Mouse (Mus musculus): ENCODE data around the gene Cracr2b. TPM values are rescaled to one million over a fixed set of nuclear protein-coding genes. Genes with fewer than 3 reads are reported as not detected.
A peak's percentile ranks its signal among the peaks of the same experiment; 100 is the strongest.

Cracr2b gene
- polyA plus RNA-seq, 1 experiment from 2014 or later = 4.4 TPM

DNA sequence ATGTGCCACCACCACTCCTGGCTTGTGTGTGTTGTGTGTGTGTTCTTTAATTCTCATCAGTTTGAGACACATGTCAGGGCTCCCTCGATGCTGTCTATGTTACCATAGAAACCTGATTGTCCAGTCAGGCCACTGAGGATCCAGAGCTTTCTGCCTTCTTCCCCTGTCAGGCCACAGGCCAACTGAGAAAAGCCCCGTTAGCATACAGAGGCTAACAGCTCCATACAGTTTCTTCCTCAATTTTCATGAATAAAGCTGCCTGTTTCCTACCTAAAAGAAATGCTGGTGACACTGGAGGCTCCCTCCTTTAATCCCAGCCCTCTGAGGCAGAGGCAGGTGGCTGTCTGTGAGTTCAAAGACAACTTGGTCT is 24.4 kb upstream of the Cracr2b start:
- Histone ChIP-seq H3K4me2 (replicated peaks; ENCODE audit: low read depth, low read length) (peak overlapping the region; percentile 92), H3K9me3 (ENCODE audit: control insufficient read depth, low read length) (no peaks in the 10 kb centered on the region), H3K27ac (ENCODE audit: low read depth, low read length) (peak overlapping the region; percentile 14), H3K9ac (ENCODE audit: low read depth, low read length) (peak overlapping the region; percentile 85; the same call in 1 of the 2 replicates), H3K27me3 (ENCODE audit: control insufficient read depth, insufficient read depth, low read length) (no peaks in the 10 kb centered on the region), H3K36me3 (ENCODE audit: control insufficient read depth, insufficient read depth, low read length) (0 out of 2 replicates have a peak, but pooled peaks cover 3% of the 10 kb centered on the region), H3K4me1 (replicated peaks; ENCODE audit: control insufficient read depth, insufficient read depth, low read length) (peaks cover 18% of the 10 kb centered on the region), H3K4me3 (ENCODE audit: low read depth, low read length) (peak overlapping the region; percentile 53)
- WGBS = 61% methylated on average over 2 of the region's 2 CpGs
- ATAC-seq (ENCODE audit: low FRiP score) (no peak), DNase-seq (ENCODE audit: low spot score) (no peak)

DNA sequence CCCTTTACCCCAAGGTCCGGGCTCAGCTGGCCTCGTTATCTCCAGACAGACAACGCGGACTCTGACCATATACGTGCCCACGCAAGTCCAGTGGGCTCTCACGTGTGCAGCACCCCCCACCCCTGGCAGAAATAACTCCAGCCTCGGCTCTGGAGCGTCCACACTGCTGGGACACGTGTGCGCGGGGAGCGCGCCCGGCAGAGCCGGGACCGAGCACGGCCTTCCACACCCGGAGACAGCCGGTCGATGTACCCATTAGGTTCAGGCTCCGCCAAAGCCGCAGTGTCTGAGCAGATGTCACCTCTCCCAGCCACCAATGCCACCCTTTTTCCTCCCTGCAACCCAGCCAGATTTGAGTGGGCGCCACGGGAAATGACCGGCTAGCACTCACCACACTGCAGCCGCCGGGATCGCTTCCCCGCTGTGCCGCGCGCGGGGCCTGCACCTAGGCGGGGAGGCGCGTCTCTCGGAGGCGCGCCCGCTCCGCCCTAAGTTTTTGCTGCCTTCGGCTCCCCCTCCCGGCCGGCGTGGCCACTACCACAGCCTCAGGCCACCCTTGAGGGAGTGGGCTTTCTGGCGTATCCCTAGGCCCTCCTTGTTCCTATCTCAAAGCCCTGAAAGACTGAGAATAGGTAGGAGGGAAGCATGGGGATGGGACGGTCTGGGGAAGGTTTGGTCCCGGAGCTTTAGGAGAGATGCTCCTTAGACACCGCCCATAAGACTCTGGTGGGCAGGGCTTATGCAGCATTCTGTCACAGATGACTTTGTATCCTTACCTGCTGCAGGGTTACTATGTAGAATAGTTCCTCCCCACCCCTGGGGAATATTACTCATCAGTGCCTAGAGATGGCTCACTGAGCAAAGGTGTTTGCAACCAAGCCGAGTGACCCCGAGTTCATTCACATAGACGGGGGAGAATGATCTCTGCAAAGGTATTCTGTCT is 23.4 kb upstream of the Cracr2b start, which contains the start of gene Slc25a22:
Slc25a22 (minus strand) TSS at position 715 of the 943 bp plus-strand sequence.
- DNase-seq (ENCODE audit: low spot score) (peak; percentile 90), ATAC-seq (ENCODE audit: low FRiP score) (peak; percentile 77)
- peak within 1 kb of the TSS; percentile 53 for H3K4me3 ChIP-seq (ENCODE audit: low read depth, low read length)
- H3K4me2 ChIP-seq (replicated peaks; ENCODE audit: low read depth, low read length) = peak within 1 kb of the TSS; percentile 92
- H3K27me3 ChIP-seq (ENCODE audit: control insufficient read depth, insufficient read depth, low read length) = no peaks in the 10 kb centered on the region
- peak within 1 kb of the TSS; percentile 14 for H3K27ac ChIP-seq (ENCODE audit: low read depth, low read length)
- 0 out of 2 replicates have a peak, but pooled peaks cover 2% of the 10 kb centered on the region for H3K36me3 ChIP-seq (ENCODE audit: control insufficient read depth, insufficient read depth, low read length)
- peaks cover 18% of the 10 kb centered on the region for H3K4me1 ChIP-seq (replicated peaks; ENCODE audit: control insufficient read depth, insufficient read depth, low read length)
- peak within 1 kb of the TSS; percentile 85 for H3K9ac ChIP-seq (ENCODE audit: low read depth, low read length)
- no peaks in the 10 kb centered on the region for H3K9me3 ChIP-seq (ENCODE audit: control insufficient read depth, low read length)
- WGBS = 5% methylated on average over 53 of the region's 53 CpGs

DNA sequence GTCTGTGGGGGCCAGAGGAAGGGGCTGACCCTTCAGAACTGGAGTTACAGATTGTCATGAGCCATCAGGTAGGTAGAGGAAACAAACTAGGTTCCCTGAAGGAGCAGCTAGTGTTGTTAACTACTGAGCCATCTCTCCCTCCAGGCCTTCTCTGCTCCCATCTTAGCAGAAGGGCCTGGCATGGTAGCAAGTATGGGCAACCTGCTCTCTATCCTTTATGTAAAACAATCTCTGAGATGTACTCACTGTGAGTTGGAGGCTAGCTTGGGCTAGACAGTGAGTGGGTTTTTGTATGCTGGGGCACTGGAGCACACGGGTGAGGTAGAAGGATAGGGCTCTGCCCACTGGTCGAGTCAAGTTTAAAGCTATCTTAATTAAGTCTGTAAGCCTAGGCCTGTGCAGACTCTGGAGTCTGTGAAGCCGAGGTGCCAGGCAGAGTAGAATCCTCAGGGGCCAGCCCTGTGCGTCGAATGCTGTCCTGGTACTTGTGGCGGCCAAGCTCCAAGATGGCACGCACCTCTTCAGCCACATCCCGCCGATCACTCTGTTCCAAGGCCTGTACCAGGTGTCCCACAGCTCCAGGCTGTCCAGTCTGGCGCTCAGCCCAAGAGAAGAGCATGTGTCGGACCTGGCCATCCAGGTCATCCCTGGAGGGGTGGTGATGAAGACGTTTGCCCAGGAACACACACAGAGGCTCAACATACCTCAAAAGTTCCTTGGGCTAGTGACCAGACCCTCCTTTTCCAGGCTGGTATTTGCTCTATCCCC is 22.5 kb upstream of the Cracr2b start:
- H3K27me3 ChIP-seq (ENCODE audit: control insufficient read depth, insufficient read depth, low read length) = no peaks in the 10 kb centered on the region
- peaks cover 23% of the 10 kb centered on the region for H3K4me1 ChIP-seq (replicated peaks; ENCODE audit: control insufficient read depth, insufficient read depth, low read length)
- H3K9ac ChIP-seq (ENCODE audit: low read depth, low read length) = no peak overlapping the region
- 91% methylated on average over 12 of the region's 12 CpGs for WGBS
- DNase-seq (ENCODE audit: low spot score) = no peak
- no peak for ATAC-seq (ENCODE audit: low FRiP score)
- no peak overlapping the region for H3K4me3 ChIP-seq (ENCODE audit: low read depth, low read length)
- no peaks in the 10 kb centered on the region for H3K9me3 ChIP-seq (ENCODE audit: control insufficient read depth, low read length)
- no peak overlapping the region for H3K4me2 ChIP-seq (replicated peaks; ENCODE audit: low read depth, low read length)
- no peak overlapping the region for H3K27ac ChIP-seq (ENCODE audit: low read depth, low read length)
- no peaks in the 10 kb centered on the region for H3K36me3 ChIP-seq (ENCODE audit: control insufficient read depth, insufficient read depth, low read length)

DNA sequence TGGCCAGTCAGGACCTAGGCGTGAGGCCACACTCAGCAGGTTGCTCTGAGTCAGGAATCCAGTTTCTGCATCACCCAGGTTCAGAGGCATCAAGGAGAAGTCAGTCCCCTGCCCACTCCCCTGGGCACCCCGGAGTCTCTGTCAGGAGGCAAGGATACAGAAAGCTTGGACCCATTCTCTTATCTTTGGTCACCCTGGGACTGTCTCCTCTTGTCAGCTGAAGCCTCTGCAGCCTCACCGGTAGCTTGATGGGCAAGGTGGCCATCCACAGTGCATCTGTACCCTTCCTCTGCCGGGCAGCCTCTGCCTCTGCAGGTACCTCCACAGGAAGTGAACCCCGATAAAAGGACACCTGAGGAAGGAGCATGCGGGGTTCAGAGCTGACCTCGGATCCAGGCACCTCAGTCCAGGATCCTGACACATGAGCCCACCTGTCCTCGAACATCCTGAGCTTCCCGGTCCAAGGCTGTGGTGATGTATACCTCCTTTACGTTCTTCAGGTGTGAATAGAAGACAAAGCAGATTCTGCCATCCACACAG is 21.7 kb upstream of the Cracr2b start:
- Histone ChIP-seq H3K27me3 (ENCODE audit: control insufficient read depth, insufficient read depth, low read length) (no peaks in the 10 kb centered on the region), H3K9ac (ENCODE audit: low read depth, low read length) (no peak overlapping the region), H3K4me1 (replicated peaks; ENCODE audit: control insufficient read depth, insufficient read depth, low read length) (peaks cover 20% of the 10 kb centered on the region), H3K9me3 (ENCODE audit: control insufficient read depth, low read length) (no peaks in the 10 kb centered on the region), H3K4me2 (replicated peaks; ENCODE audit: low read depth, low read length) (no peak overlapping the region), H3K27ac (ENCODE audit: low read depth, low read length) (no peak overlapping the region), H3K4me3 (ENCODE audit: low read depth, low read length) (no peak overlapping the region), H3K36me3 (ENCODE audit: control insufficient read depth, insufficient read depth, low read length) (no peaks in the 10 kb centered on the region)
- DNase-seq (ENCODE audit: low spot score) = no peak
- no peak for ATAC-seq (ENCODE audit: low FRiP score)
- WGBS = 96% methylated on average over 10 of the region's 10 CpGs

DNA sequence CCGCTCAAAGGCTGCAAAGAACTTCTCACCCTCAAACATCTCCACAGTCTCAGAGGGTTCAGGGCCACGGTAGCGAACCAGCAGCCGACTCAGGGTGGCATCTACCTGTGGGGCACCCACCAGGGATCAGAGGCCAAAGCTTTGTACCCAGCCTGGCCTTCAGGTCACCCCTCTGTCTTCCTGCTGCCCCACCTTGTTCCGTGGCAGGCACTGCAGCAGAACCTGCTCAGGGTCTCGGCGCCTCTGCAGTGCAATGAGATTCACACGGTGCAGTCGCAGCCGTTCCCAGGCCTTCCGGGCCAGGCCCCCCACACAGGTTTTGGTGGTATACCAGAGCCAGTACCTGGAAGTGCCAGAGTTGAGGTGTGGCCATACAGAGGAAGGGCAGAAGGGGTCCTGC is 21.1 kb upstream of the Cracr2b start:
- ATAC-seq (ENCODE audit: low FRiP score) = no peak
- Histone ChIP-seq H3K27me3 (ENCODE audit: control insufficient read depth, insufficient read depth, low read length) (no peaks in the 10 kb centered on the region), H3K4me1 (replicated peaks; ENCODE audit: control insufficient read depth, insufficient read depth, low read length) (peaks cover 15% of the 10 kb centered on the region), H3K4me3 (ENCODE audit: low read depth, low read length) (no peak overlapping the region), H3K9ac (ENCODE audit: low read depth, low read length) (no peak overlapping the region), H3K36me3 (ENCODE audit: control insufficient read depth, insufficient read depth, low read length) (no peaks in the 10 kb centered on the region), H3K9me3 (ENCODE audit: control insufficient read depth, low read length) (no peaks in the 10 kb centered on the region), H3K4me2 (replicated peaks; ENCODE audit: low read depth, low read length) (no peak overlapping the region), H3K27ac (ENCODE audit: low read depth, low read length) (no peak overlapping the region)
- no peak for DNase-seq (ENCODE audit: low spot score)
- 93% methylated on average over 11 of the region's 11 CpGs for WGBS

DNA sequence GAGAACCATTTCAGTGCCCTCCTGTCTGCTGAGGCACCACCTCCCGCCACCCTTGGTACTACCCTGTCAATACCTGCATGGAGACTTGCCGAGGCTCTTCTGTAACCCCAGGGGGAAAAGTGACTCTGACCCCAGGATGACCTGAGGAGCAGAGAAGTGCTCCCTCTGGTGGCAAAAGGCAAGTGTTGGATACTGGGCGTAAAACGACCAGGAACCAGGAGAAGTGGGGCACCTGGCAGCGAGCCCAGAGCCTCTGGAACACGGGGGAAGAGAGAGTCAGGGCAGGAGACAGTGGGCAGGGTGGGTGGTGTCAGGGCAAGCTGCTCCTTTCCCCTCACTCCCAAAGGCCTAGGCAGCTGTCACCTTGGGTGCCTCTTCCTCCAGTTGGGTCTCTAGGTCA is 20.3 kb upstream of the Cracr2b start:
- Histone ChIP-seq H3K27ac (ENCODE audit: low read depth, low read length) (no peak overlapping the region), H3K4me2 (replicated peaks; ENCODE audit: low read depth, low read length) (no peak overlapping the region), H3K9me3 (ENCODE audit: control insufficient read depth, low read length) (no peaks in the 10 kb centered on the region), H3K4me1 (replicated peaks; ENCODE audit: control insufficient read depth, insufficient read depth, low read length) (peaks cover 12% of the 10 kb centered on the region), H3K4me3 (ENCODE audit: low read depth, low read length) (no peak overlapping the region), H3K36me3 (ENCODE audit: control insufficient read depth, insufficient read depth, low read length) (no peaks in the 10 kb centered on the region), H3K27me3 (ENCODE audit: control insufficient read depth, insufficient read depth, low read length) (no peaks in the 10 kb centered on the region), H3K9ac (ENCODE audit: low read depth, low read length) (no peak overlapping the region)
- DNase-seq (ENCODE audit: low spot score) (peak; percentile 63), ATAC-seq (ENCODE audit: low FRiP score) (no peak)
- 36% methylated on average over 6 of the region's 6 CpGs for WGBS

DNA sequence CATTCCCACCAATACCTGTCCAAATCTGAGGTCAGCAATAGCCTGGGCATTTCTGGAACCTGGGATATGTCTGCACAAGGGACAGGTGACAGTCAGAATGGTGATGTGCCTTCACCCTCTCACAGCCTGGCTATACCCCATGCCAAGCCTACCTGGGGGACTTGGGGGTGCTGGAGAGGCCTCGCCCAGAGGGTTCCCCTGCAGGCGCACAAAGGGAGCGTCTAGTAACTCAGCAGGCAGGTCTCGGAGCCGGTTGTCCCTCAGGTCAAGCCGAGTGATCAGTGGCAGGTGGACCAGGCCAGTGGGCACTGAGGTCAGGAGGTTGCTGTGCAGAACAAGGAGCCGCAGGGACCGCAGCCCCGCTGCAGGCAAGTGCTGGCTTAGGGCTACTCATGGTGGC is 19.4 kb upstream of the Cracr2b start:
- peaks cover 9% of the 10 kb centered on the region for H3K4me1 ChIP-seq (replicated peaks; ENCODE audit: control insufficient read depth, insufficient read depth, low read length)
- DNase-seq (ENCODE audit: low spot score) (no peak), ATAC-seq (ENCODE audit: low FRiP score) (no peak)
- no peak overlapping the region for H3K27ac ChIP-seq (ENCODE audit: low read depth, low read length)
- 91% methylated on average over 9 of the region's 9 CpGs for WGBS
- H3K9me3 ChIP-seq (ENCODE audit: control insufficient read depth, low read length) = no peaks in the 10 kb centered on the region
- no peaks in the 10 kb centered on the region for H3K27me3 ChIP-seq (ENCODE audit: control insufficient read depth, insufficient read depth, low read length)
- H3K4me2 ChIP-seq (replicated peaks; ENCODE audit: low read depth, low read length) = no peak overlapping the region
- no peaks in the 10 kb centered on the region for H3K36me3 ChIP-seq (ENCODE audit: control insufficient read depth, insufficient read depth, low read length)
- no peak overlapping the region for H3K4me3 ChIP-seq (ENCODE audit: low read depth, low read length)
- H3K9ac ChIP-seq (ENCODE audit: low read depth, low read length) = no peak overlapping the region

DNA sequence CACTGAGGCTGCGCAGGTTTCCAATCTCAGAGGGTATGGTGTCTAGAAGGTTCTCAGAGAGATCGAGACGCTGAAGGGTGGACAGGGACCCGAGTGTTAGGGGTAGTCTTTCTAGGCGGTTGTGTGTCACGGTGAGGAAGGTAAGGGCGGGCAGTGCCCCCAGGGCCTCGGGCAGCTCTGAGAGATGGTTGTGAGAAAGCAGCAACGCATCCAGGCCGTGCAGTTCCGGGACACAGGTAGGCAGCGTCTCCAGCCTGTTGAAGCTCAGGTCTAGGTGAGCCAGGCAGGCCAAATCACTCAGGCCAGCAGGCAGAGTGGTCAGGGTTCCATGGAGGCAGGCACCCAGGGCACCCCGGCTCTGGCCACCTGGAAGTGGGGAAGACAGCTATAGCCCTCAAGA is 18.7 kb upstream of the Cracr2b start:
- Histone ChIP-seq H3K27me3 (ENCODE audit: control insufficient read depth, insufficient read depth, low read length) (no peaks in the 10 kb centered on the region), H3K9ac (ENCODE audit: low read depth, low read length) (peak overlapping the region; percentile 70; the same call in 1 of the 2 replicates), H3K36me3 (ENCODE audit: control insufficient read depth, insufficient read depth, low read length) (no peaks in the 10 kb centered on the region), H3K4me3 (ENCODE audit: low read depth, low read length) (no peak overlapping the region; the same call in 1 of the 2 replicates), H3K9me3 (ENCODE audit: control insufficient read depth, low read length) (no peaks in the 10 kb centered on the region), H3K27ac (ENCODE audit: low read depth, low read length) (no peak overlapping the region), H3K4me2 (replicated peaks; ENCODE audit: low read depth, low read length) (peak overlapping the region; percentile 68; the same call in 1 of the 2 replicates), H3K4me1 (replicated peaks; ENCODE audit: control insufficient read depth, insufficient read depth, low read length) (peaks cover 8% of the 10 kb centered on the region)
- ATAC-seq (ENCODE audit: low FRiP score) (no peak), DNase-seq (ENCODE audit: low spot score) (no peak)
- WGBS = 98% methylated on average over 13 of the region's 13 CpGs

Data from hindbrain, embryonic 11.5 days (tissue).